Mouse (Mus musculus): ENCODE data around the gene Ccdc30.

Ccdc30 gene

GRCm38 (mm10) chr4:119415072-119415753 lies at the start of gene Ccdc30:
Gene Ccdc30 (minus strand): TSS chr4:119415521.
- peak; percentile 97 for DNase-seq (ENCODE audit: inconsistent ontology term)

GRCm38 (mm10) chr4:119463756-119464419 lies 48.6 kb upstream of the Ccdc30 start:
- peak; percentile 32 for DNase-seq (ENCODE audit: inconsistent ontology term)

DNA sequence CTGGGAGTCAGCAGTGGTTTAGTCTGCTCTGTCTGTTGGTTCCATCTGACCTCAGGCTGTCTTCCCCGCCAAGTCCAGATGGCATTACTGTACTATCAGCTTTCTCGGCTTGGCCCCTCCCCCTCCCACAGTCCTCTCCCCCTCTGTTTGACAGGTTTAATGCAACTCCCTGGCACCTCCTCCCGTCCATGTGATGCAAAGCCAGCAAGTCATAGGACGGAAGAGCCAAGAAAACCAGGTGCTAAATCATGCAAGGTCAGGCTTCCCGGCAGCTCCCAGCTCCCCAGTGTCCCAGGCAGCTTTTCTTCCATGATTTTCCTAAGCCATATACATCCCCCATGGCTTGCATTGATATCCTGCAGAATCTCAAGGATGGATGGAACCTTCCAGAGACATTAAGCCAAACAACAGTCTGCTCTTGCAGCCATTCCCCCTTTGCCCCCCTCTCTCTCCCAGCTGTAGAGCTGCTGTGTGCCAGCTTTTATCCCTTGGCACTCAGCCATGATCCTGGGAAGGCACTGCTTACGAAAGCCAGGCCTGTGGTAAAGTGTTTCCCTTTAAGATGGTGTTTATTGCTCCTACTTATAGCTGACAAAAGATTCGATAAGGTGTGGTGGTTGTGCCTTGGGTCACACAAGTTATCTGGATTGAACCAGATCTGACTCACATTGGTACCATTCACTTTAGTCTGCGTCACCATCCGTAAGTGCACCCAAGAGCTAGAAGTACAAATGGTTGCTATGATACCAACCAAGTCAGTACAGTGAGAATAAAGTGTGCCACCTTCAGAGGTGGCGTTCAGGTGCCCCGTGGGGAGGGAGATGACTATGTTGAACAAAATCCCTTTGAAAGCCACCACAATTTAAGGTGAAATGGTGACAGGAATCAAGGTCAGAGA lies 47.8 kb upstream of the Ccdc30 start:
- peak; percentile 33 for DNase-seq (ENCODE audit: inconsistent ontology term)

GRCm38 (mm10) chr4:119462457-119462856 lies 47.1 kb upstream of the Ccdc30 start:
- no peak for DNase-seq (ENCODE audit: inconsistent ontology term)

- peak; percentile 66 for DNase-seq (ENCODE audit: inconsistent ontology term)
Observed at GRCm38 (mm10) chr4:119460728-119461141, 45.4 kb upstream of the Ccdc30 start.

- no peak for DNase-seq (ENCODE audit: inconsistent ontology term)
Observed at GRCm38 (mm10) chr4:119460296-119460695, 45.0 kb upstream of the Ccdc30 start.

DNA sequence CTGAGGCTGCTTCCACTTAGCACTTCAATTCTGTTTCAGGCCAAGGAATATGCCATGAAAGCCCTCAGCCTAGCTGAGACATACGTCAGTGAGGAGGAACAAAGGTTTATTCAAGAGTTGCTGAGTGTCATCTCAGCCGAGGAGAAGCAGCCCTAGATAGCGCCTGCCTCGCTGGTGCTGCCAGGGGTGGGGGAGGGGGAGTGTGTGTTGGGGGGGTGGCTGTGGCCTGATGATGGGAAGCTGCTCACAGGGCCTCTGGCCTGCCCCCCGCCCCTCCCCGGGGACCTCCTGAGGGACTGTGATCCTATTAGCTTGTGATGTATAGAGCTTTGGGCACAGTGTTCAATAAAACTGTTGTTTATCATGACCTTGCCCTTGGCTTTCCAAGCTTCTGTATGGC lies 38.2 kb upstream of the Ccdc30 start:
- DNase-seq (ENCODE audit: inconsistent ontology term): no peak

- DNase-seq (ENCODE audit: inconsistent ontology term): no peak
Observed at GRCm38 (mm10) chr4:119453128-119453527, 37.8 kb upstream of the Ccdc30 start.

- no peak for DNase-seq (ENCODE audit: inconsistent ontology term)
Observed at GRCm38 (mm10) chr4:119450436-119450835, 35.1 kb upstream of the Ccdc30 start.

DNA sequence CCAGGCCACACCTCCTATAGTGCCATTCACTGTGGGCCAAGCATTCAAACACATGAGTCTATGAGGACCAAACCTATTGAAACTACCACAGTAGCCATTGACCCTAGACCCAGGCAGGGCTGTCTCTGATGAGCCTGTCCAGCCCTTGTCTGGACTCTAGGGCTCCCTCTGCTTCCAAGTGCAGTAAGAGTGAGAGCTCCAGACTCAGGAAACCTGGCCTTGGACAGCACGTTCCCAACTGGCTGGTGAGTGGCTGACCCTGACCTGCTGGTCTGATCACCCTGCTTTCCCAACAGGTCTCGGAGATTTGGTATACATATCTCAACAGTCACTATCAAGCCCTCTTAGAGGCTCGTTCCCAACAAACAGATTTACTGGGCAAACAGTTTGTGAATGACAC lies 32.5 kb upstream of the Ccdc30 start:
- no peak for DNase-seq (ENCODE audit: inconsistent ontology term)

GRCm38 (mm10) chr4:119447261-119447660 lies 31.9 kb upstream of the Ccdc30 start:
- no peak for DNase-seq (ENCODE audit: inconsistent ontology term)

GRCm38 (mm10) chr4:119442539-119442938 lies 27.2 kb upstream of the Ccdc30 start:
- no peak for DNase-seq (ENCODE audit: inconsistent ontology term)

DNA sequence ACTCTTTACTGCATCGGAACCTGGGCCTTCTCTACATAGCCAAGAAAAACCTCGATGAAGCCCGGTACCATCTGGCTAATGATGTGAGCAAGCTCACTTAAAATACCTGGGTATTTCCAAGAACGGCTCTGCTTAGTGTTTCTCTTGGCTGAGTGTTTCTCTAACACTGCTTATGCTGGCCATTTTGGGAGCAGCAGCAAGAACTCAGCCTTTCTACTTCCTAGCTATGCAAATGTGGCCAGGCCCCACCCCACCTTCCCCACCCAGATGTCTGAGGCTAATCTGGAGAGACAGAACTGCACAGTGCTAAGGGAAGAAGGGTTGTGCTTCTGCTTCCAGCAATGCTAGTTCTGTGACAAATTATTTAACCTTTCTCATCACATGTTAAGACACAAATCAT lies 26.5 kb upstream of the Ccdc30 start:
- DNase-seq (ENCODE audit: inconsistent ontology term): no peak

GRCm38 (mm10) chr4:119437936-119438335 lies 22.6 kb upstream of the Ccdc30 start:
- DNase-seq (ENCODE audit: inconsistent ontology term): no peak

DNA sequence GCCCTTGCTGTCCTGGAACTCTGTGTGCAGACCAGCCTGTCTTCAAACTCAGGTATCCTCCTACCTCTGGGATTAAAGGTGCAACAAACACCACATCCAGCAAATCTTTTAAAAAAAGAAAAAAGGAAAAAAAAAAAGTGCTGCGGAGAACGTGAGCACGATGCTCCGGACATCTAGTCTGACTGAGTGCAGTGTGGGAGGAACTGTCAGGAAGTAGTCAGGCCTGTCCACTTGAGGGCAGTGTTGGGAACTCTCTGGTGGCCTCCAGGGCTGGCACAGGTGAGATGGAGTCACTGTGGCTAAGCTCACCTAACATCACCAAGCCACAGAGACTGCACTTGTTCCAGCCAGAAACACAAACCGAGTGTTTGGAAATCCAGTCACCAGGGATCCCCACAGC lies 15.4 kb upstream of the Ccdc30 start:
- DNase-seq (ENCODE audit: inconsistent ontology term): no peak

GRCm38 (mm10) chr4:119427680-119428079 lies 12.4 kb upstream of the Ccdc30 start:
- no peak for DNase-seq (ENCODE audit: inconsistent ontology term)

DNA sequence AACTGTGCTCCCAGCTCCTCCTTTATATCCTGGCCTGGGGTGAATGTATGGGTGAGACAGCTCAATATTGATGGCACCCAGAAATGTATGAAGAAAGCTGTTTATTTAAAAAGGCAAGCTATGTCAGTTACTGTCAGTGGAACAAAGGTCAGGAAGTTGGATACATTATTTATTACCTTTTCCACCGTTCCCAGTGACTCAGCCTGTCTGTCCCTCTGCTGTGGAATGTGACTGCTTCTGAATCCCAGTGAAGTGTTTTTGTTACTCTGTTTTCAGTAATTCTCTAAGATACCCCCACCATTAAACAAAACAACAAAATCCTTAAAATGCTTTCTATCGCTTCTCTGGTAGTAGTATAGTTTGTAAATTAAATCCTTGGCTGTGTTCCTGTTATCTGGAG lies 10.3 kb upstream of the Ccdc30 start:
- no peak for DNase-seq (ENCODE audit: inconsistent ontology term)

DNA sequence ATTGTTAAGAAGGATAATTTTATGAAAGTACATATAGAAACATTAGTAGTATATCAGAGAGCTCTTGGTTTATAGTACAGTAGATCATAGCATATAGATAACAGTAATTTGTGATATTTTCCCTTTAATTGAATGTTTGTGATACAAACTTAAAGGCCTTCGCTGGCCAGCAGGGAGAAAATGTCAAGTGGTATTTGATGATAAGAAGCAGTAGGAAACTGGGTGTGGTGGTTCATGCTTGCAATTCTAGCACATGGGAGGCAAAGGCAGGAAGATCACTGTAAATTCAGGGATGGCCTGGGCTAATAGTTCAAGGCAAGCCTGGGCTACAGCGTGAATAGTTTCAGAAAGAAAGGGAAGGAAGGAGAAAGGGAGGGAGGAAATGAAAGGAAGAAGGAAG lies 9.8 kb upstream of the Ccdc30 start:
- no peak for DNase-seq (ENCODE audit: inconsistent ontology term)

- DNase-seq (ENCODE audit: inconsistent ontology term): peak; percentile 93
Observed at GRCm38 (mm10) chr4:119422294-119422964, 7.1 kb upstream of the Ccdc30 start, which contains the start of the genes Ppcs and Zmynd12. Gene Ppcs (minus strand): TSS chr4:119422420. Gene Zmynd12 (plus strand): TSS chr4:119422814.

- no peak for DNase-seq (ENCODE audit: inconsistent ontology term)
Observed at GRCm38 (mm10) chr4:119421921-119422293, 6.6 kb upstream of the Ccdc30 start.

DNA sequence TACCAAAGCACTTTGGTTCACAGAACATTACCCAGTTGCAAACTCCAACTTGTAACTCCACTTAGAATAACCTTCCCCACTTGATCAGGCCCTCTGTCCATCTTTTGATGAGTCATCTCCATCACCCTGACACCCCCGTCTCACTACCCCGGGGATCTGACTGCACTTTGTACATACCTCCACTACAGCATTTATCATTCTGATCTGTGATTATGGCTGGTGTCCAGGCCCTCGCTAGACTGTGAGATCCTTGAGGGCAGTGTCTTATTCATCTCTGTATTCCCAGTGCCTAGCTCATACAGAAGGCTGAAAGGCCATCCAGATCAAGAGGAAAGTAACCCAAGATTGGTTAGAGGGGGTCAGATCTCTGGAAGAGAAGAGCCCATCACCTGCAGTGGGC lies 5.9 kb upstream of the Ccdc30 start:
- DNase-seq (ENCODE audit: inconsistent ontology term): no peak

DNA sequence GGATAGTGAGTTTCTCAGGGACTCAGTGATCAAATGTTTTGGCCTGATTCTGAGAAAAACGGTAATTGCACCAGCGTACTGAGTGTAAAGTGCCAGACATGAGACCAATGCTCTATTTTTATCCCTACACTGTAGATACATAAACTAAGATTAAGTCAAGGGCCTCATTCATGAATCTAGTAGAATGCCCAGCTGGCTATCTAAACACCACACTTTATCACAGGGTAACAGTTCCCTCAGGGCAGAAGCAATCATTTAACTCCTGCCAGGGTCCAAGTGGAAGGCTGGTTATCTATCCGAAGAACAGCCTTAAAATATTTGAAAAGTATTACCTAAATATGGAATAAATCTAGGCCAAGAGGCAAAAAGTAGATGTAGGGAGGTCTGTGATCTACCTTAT lies 2.6 kb upstream of the Ccdc30 start:
- DNase-seq (ENCODE audit: inconsistent ontology term): no peak

Measured in Muller cell, postnatal 12 days (primary cell).